Mouse (Mus musculus): Measurements from ENCODE around the gene Sfxn4. TPM values are rescaled to one million over a fixed set of nuclear protein-coding genes. Genes with fewer than 3 reads are reported as not detected.
A peak's percentile ranks its signal among the peaks of the same experiment; 100 is the strongest.

Gene Sfxn4
- polyA plus RNA-seq, 3 experiments from 2014 or later: 3.8 to 9.3 (median 6.0) TPM

- no peak for ATAC-seq
Observed at GRCm38 (mm10) chr19:60818677-60819076, 42.6 kb downstream of the Sfxn4 start.

DNA sequence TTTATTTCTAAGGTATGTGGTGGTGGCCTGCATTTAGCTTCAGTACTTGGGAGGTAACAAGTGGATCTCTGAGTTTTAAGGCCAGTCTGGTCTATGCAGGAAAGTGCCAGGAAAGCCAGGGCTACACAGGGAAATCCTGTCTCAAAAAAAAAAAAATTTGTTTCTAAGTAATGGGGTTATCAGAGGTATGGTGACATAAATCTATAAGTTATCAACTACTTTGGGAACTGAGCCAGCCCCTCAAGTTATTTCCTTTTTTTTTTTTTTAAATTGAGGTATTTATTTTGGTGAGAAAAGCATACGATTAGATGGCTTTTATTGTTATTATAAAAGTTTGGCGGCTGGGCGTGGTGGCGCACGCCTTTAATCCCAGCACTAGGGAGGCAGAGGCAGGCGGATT lies 48.1 kb downstream of the Sfxn4 start:
- no peak for ATAC-seq

DNA sequence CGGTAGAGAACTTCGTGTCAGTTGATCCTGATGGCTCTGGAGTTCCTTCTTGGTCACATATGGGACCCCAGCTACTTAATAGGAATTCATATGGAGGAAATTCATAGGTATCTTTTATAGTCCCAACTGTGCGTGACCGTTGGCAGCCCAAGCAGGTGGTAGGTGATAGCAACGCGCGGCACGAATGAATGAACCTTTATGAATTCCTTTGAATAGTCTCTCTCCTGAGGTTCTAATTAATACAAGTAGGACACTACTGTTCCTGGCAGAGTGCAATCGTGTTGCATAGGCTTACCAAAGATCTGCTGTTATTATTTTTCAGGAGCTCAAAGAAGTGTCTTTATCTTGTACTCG lies 49.3 kb downstream of the Sfxn4 start:
- no peak for ATAC-seq

GRCm38 (mm10) chr19:60811098-60812035 lies 49.9 kb downstream of the Sfxn4 start, which contains the start of gene Fam45a:
Gene Fam45a, plus strand, starts transcription at chr19:60811585.
- ATAC-seq: peak; percentile 100

DNA sequence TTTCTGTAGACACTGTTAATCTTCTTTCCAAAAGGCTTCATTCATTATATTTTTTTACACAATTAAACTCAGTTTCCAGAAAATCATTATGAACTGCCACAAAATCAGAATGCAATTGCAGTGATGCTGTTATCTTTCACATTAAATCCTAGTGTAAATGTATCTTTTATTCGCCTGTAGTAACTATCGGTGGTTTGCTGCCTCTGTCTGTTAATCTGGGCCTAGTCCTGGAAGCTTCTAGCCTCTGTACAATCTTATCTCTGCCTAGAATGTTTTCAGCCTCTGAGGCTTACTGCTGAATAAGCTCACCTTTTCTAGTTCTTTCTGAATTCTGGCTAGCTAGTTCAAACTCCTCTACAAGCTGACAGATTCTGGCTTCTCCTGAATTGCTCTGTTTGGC lies 51.4 kb downstream of the Sfxn4 start:
- ATAC-seq: no peak

- ATAC-seq: no peak
Observed at GRCm38 (mm10) chr19:60804903-60805302, 56.4 kb downstream of the Sfxn4 start.

DNA sequence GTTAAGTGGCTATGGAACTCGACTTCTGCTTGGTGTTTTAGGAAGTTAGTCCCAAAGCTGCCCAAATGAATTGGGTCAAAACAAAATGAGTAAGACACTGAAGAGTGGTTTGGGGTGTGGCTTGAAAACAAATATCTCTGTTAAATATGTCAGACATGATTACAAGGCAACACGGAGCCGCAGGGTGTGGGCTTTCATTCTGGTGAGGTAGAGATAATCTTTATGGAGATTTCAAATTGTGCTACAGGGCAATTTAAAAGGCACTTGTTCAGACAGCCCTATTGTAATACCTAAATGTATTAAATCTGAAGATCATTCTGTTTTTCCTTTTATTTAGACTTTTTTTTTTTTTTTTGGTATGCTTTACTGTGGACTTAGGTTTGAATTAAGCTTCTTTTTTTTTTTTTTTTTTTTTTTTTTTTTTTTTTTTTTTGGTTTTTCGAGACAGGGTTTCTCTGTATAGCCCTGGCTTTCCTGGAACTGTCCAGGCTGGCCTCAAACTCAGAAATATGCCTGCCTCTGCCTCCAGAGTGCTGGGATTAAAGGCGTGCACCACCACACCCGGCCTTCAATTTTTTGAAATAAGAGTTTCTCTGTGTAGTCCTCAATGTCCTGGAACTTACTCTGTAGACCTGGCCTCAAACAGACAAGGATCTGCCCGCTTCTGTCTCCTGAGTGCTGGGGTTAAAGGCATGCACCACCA lies 61.3 kb downstream of the Sfxn4 start:
- ATAC-seq: no peak

- no peak for ATAC-seq
Observed at GRCm38 (mm10) chr19:60797415-60797814, 63.9 kb downstream of the Sfxn4 start.

- ATAC-seq: no peak
Observed at GRCm38 (mm10) chr19:60795244-60795643, 66.0 kb downstream of the Sfxn4 start.

- ATAC-seq: no peak
Observed at GRCm38 (mm10) chr19:60793170-60793707, 68.0 kb downstream of the Sfxn4 start.

DNA sequence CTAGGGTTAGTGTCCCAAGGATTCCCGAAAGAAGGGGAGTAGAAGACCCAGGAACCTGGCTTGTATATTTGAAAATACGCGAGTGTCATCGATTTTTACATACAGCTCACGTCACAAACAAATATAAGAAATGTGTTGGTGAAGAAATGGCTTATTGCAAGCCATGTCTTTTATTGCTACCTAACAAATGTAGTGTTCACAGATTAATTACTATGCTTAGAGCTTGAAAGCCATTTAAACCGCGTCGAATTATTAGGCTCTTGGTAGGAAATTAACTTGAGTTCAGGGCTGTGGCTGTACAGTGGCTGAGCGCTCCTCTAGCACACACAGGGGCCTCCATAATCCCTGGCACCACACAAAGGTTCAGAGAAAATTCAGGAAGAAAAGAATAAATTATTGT lies 70.1 kb downstream of the Sfxn4 start:
- ATAC-seq: no peak

DNA sequence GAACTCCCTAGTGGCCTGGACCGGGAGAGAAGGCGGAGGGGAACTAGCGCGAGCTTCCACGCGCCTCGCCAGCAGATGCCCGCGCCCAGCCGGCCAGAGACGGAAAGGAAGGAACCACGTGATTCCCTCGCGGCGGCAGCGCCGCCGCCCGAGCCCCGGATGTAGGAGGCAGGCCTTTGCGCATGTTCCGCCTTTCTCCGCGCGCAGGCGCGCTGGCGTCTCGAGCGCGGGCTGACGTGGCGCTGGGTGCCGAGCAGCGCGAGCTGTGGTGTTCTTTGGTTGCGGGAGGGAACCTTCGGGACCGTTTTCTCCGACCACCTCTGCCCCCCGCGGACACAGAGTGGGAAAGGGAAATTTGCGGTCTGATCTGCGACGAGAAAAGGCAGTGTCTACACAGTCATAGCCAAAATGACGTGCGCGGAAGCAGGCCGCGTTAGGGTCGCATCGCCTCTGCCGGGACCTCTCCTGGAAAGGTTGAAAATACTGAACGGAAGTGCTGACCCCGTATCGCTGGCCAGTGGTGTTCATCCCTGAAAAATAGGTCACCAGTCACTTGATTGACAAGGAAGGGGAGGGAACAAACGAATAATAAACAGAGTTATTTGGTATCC lies 70.6 kb downstream of the Sfxn4 start, which contains the start of gene Eif3a:
TSS of gene Eif3a (minus strand) at position 108 of the 611 bp plus-strand sequence.
- peak; percentile 84 for ATAC-seq

DNA sequence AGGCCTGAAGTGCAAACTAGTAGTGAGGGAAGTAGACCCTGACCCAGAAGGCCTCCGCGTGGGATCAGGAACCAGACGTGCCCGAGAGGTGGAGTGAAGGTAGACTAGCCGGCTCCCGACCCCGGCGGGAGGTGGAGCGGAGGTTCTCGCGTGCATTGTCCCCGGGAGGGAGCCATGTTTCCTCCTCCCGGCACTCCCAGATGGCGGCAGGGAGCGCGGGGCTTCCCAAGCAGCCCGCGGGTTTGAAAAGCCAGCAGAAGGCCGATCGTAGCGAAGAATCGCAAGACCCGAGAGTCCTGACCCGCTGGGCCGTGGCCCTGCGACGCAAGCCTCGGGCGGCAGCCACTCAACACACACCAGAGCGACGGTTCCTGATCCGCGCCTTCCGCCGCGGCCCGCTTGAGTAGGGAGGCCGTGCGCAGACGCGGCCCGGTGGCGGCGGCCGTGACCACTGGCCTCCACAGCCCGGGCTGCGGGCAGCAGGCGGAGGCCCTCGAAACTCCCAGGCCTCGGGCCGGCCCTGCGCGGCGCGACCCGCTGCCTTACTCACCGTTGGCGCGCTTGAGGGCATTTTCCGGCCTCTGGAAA lies 71.3 kb downstream of the Sfxn4 start:
- peak; percentile 41 for ATAC-seq

DNA sequence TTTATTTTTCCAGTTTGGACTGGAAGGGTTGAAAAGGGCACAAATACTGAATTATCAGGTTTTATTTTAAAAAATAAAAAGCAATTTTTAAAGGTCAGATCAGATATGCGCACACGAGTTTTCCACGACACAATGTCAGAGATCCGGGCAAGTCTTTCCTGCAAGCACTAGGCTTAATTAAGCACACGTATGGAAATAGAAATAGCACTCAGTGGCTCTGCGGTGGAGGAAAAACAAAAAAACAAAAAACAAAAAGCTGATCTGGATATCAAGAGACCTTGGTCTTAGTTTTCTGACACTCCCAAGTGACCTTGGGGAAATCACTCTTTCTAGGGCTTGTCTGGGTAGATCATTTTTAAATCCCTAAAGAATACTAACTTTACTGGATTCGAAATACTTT lies 71.8 kb downstream of the Sfxn4 start:
- no peak for ATAC-seq

- ATAC-seq: no peak
Observed at GRCm38 (mm10) chr19:60788214-60788960, 72.9 kb downstream of the Sfxn4 start.

- no peak for ATAC-seq
Observed at GRCm38 (mm10) chr19:60787465-60788150, 73.7 kb downstream of the Sfxn4 start.

Other genes starting within 250 kb of the Sfxn4 start
- 1 to 10 TPM; 1.5 to 3.0 (median 2.4) TPM for gene Nanos1, start 105.5 kb downstream of the Sfxn4 start, polyA plus RNA-seq (2017; shearing (Covaris generic))
- gene Eif3a, start 70.8 kb downstream of the Sfxn4 start, polyA plus RNA-seq (2017; shearing (Covaris generic)): 100 to 1,000 TPM; 117 to 136 (median 120) TPM
- 10 to 100 TPM; 55.3 to 62.1 (median 61.5) TPM for gene Fam45a, start 49.9 kb downstream of the Sfxn4 start, polyA plus RNA-seq (2017; shearing (Covaris generic))
- 100 to 1,000 TPM; 118 to 143 (median 121) TPM for gene Prdx3, start 13.1 kb upstream of the Sfxn4 start, polyA plus RNA-seq (2017; shearing (Covaris generic))
- 1 to 10 TPM; 2.3 to 4.8 (median 2.4) TPM for gene Grk5, start 28.3 kb upstream of the Sfxn4 start, polyA plus RNA-seq (2017; shearing (Covaris generic))

Data from inflammation-experienced regulatory T-cells, adult 6 months (primary cell).